In the genomic region with DNA sequence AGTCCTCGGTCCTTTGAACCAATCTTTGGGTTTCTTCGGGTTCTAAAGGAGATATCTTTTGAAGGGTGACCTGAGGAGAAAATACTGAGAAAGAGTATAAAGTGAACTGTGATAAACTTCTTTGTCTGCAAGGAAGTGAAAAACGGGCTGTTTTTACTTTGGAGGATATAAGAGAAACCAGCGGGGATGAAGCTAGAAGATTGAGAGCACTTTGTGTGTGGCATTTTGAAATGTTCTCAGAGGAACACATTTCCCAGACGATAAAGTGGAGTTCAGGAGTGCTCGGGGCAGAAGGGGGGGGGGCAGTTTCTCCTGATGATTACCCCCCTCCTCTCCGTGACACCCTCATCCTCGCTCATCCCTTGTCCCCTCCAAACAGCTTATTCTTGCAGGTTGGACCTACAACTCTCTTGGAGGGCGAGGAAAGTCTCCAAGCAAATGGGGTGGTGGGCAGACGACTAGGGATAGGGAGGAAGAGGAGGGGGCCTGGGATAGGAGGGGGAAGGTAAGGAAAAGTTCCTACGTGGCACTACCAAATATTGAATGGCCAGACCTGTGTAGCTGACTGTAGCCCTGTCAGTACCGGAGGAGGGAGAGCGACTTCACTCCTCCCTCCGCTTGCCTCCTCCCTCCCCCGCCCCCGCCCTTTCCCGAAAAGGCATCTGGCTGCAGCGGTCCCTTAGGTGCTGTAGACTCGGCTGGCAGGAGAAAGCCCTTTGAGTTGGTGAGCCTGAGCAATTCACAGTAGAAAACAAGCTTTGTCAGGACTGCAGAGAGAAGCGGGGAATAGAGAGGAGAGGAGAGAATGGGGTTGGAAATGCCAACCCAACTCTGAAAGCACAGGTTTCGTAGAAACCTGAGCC, we compare ENCODE assay signal across 8 mouse cellular contexts. TPM values are rescaled to one million over a fixed set of nuclear protein-coding genes. Genes with fewer than 3 reads are reported as not detected.
DNase-seq lines count a peak whose midpoint lies in the region; ATAC-seq and TF ChIP-seq lines count a peak whose summit lies in the region.

No protein-coding gene starts in this region.

- ATAC-seq in embryonic facial prominence, embryonic 12.5 days (ENCODE audit: insufficient number of reproducible peaks, insufficient read depth, low FRiP score, low TSS enrichment) = peak; percentile 47
- ATAC-seq in intestine, embryonic 15.5 days = peak; percentile 70
- peak; percentile 29 for ATAC-seq in midbrain, embryonic 14.5 days (ENCODE audit: low FRiP score, low TSS enrichment)

- H3K27me3 ChIP-seq in kidney, adult 2 months (replicated peaks; ENCODE audit: control insufficient read depth, insufficient read depth, low read length) = 0 out of 2 replicates have a peak, but pooled peaks cover 2% of the 10 kb centered on the region
- no peaks in the 10 kb centered on the region for H3K27me3 ChIP-seq in embryonic facial prominence, embryonic 12.5 days
- H3K27me3 ChIP-seq in intestine, embryonic 15.5 days (replicated peaks) = no peaks in the 10 kb centered on the region; the same call in 1 of the 2 replicates
- no peaks in the 10 kb centered on the region for H3K27me3 ChIP-seq in midbrain, embryonic 14.5 days (ENCODE audit: control insufficient read depth, insufficient read depth, low read length)

- no peak overlapping the region for H3K27ac ChIP-seq in kidney, adult 2 months (ENCODE audit: insufficient read depth, low read depth, low read length)
- H3K27ac ChIP-seq in embryonic facial prominence, embryonic 12.5 days = peak overlapping the region; percentile 87; the same call in 1 of the 2 replicates
- H3K27ac ChIP-seq in intestine, embryonic 15.5 days = no peak overlapping the region
- peak overlapping the region; percentile 28; the same call in 1 of the 2 replicates for H3K27ac ChIP-seq in midbrain, embryonic 14.5 days (replicated peaks; ENCODE audit: low read depth, low read length)

- 2% methylated on average over 21 of the region's 21 CpGs for WGBS in kidney, adult 2 months
- under 1% methylated on average over 21 of the region's 21 CpGs for WGBS in embryonic facial prominence, embryonic 12.5 days
- 2% methylated on average over 21 of the region's 21 CpGs for WGBS in intestine, embryonic 15.5 days
- WGBS in midbrain, embryonic 14.5 days = under 1% methylated on average over 21 of the region's 21 CpGs

- H3K4me1 ChIP-seq in kidney, adult 2 months (ENCODE audit: control insufficient read depth, insufficient read depth, low read length) = 0 out of 2 replicates have a peak, but pooled peaks cover 3% of the 10 kb centered on the region
- 0 out of 2 replicates have a peak, but pooled peaks cover 8% of the 10 kb centered on the region for H3K4me1 ChIP-seq in embryonic facial prominence, embryonic 12.5 days
- peaks cover 6% of the 10 kb centered on the region; the same call in 1 of the 2 replicates for H3K4me1 ChIP-seq in intestine, embryonic 15.5 days (replicated peaks)
- 0 out of 2 replicates have a peak, but pooled peaks cover 3% of the 10 kb centered on the region for H3K4me1 ChIP-seq in midbrain, embryonic 14.5 days (ENCODE audit: control insufficient read depth, insufficient read depth, low read length)

- H3K4me2 ChIP-seq in embryonic facial prominence, embryonic 12.5 days (replicated peaks) = peak overlapping the region; percentile 73
- peak overlapping the region; percentile 91 for H3K4me2 ChIP-seq in intestine, embryonic 15.5 days (replicated peaks)
- H3K4me2 ChIP-seq in midbrain, embryonic 14.5 days (ENCODE audit: low read length) = peak overlapping the region; percentile 99

- TF ChIP-seq POLR2A in kidney, adult 2 months (IDR thresholded peaks at IDR 0.05; ENCODE audit: low read depth, low read length) = no peak

- no peak for TF ChIP-seq CTCF in kidney, adult 2 months (conservative IDR thresholded peaks at IDR 0.05; ENCODE audit: insufficient read depth, insufficient read length, low read depth, low read length)

- no peaks in the 10 kb centered on the region for H3K9me3 ChIP-seq in embryonic facial prominence, embryonic 12.5 days
- H3K9me3 ChIP-seq in intestine, embryonic 15.5 days = no peaks in the 10 kb centered on the region
- no peaks in the 10 kb centered on the region for H3K9me3 ChIP-seq in midbrain, embryonic 14.5 days (ENCODE audit: control insufficient read depth, low read length)

- no peaks in the 10 kb centered on the region for H3K36me3 ChIP-seq in kidney, adult 2 months (ENCODE audit: control insufficient read depth, insufficient read depth, low read length)
- no peaks in the 10 kb centered on the region for H3K36me3 ChIP-seq in embryonic facial prominence, embryonic 12.5 days
- no peaks in the 10 kb centered on the region for H3K36me3 ChIP-seq in intestine, embryonic 15.5 days
- H3K36me3 ChIP-seq in midbrain, embryonic 14.5 days (ENCODE audit: control insufficient read depth, insufficient read depth, low read length) = no peaks in the 10 kb centered on the region

- peak overlapping the region; percentile 18; the same call in 1 of the 2 replicates for H3K4me3 ChIP-seq in kidney, adult 2 months (ENCODE audit: insufficient read depth, low read depth, low read length)
- peak overlapping the region; percentile 49 for H3K4me3 ChIP-seq in embryonic facial prominence, embryonic 12.5 days
- H3K4me3 ChIP-seq in intestine, embryonic 15.5 days (replicated peaks) = peak overlapping the region; percentile 47
- H3K4me3 ChIP-seq in midbrain, embryonic 14.5 days (replicated peaks; ENCODE audit: low read depth, low read length) = peak overlapping the region; percentile 63

- no peak for DNase-seq in kidney, adult 2 months
- DNase-seq in kidney, adult 8-10 months = no peak
- peak; percentile 37 for DNase-seq in adrenal gland, postnatal 10 days
- DNase-seq in midbrain, embryonic 14.5 days = peak; percentile 62
- DNase-seq in urinary bladder, postnatal 25 days (ENCODE audit: low spot score) = no peak
- DNase-seq in layer of hippocampus, adult 9-11 months = no peak

- H3K9ac ChIP-seq in embryonic facial prominence, embryonic 12.5 days = peak overlapping the region; percentile 47
- H3K9ac ChIP-seq in intestine, embryonic 15.5 days = peak overlapping the region; percentile 17; the same call in 1 of the 2 replicates
- H3K9ac ChIP-seq in midbrain, embryonic 14.5 days (replicated peaks; ENCODE audit: low read length) = peak overlapping the region; percentile 69

RNA-seq across cellular contexts. Expression of a gene that starts 1.2 kb away (rescaled TPM):
- 0.06 and 0.29 TPM in 2 replicates for polyA plus RNA-seq in kidney, adult 2 months (2012; rRNA removed)
- total RNA-seq in adrenal gland, postnatal 10 days (2021) = 10 to 100 TPM in 1 of 2 experiments, 1 to 10 TPM in 1; 1.6 to 16.6 TPM
- polyA plus RNA-seq in embryonic facial prominence, embryonic 12.5 days (2016; fragmentation: Nextera tagmentation; extraction: Ambion mirVana) = 51.6 and 53.9 TPM in 2 replicates
- 4.9 and 5.4 TPM in 2 replicates for polyA plus RNA-seq in intestine, embryonic 15.5 days (2015; fragmentation: Nextera tagmentation; extraction: Ambion mirVana)
- 4.9 and 8.2 TPM in 2 replicates for polyA plus RNA-seq in midbrain, embryonic 14.5 days (2014; fragmentation: Nextera tagmentation; extraction: Ambion mirVana)

Comparison
In these comparisons a context has a peak if more than half of its experiments do, and no peak if none do; other contexts are left out.
1. DNase-seq: peak in adrenal gland, postnatal 10 days (single experiment) and midbrain, embryonic 14.5 days (single experiment); none in kidney, adult 2 months (single experiment), kidney, adult 8-10 months (0 of 2), urinary bladder, postnatal 25 days (single experiment) and layer of hippocampus, adult 9-11 months (single experiment).
2. H3K27ac ChIP-seq: peak in embryonic facial prominence, embryonic 12.5 days (single experiment) and midbrain, embryonic 14.5 days (single experiment); none in kidney, adult 2 months (single experiment) and intestine, embryonic 15.5 days (single experiment).
3. H3K9ac ChIP-seq: peak in every context shown above with its lines; median percentile 69 in midbrain, embryonic 14.5 days; 47 in embryonic facial prominence, embryonic 12.5 days; 17 in intestine, embryonic 15.5 days.
4. Peak in every context shown above with its lines, with median percentiles within 50 percentile points of each other: H3K4me3 ChIP-seq, ATAC-seq and H3K4me2 ChIP-seq.